In genomic region chr7:45125144-45125600, GRCm38 (mm10) we compare ENCODE assay signal across 8 mouse cellular contexts. TPM values are rescaled to one million over a fixed set of nuclear protein-coding genes. Genes with fewer than 3 reads are reported as not detected.
DNase-seq lines count a peak whose midpoint lies in the region; ATAC-seq lines count a peak whose summit lies in the region.

No protein-coding gene starts in this region.

- no peak overlapping the region for H3K9ac ChIP-seq in heart, embryonic 14.5 days (ENCODE audit: low read length)
- peak overlapping the region; percentile 56 for H3K9ac ChIP-seq in hindbrain, embryonic 14.5 days
- H3K9ac ChIP-seq in midbrain, embryonic 13.5 days (replicated peaks), result peak overlapping the region; percentile 60

- peak overlapping the region; percentile 47 for H3K4me2 ChIP-seq in heart, embryonic 14.5 days (ENCODE audit: low read length)
- H3K4me2 ChIP-seq in hindbrain, embryonic 14.5 days (replicated peaks), result peak overlapping the region; percentile 62
- H3K4me2 ChIP-seq in midbrain, embryonic 13.5 days (replicated peaks), result peak overlapping the region; percentile 55

- H3K27ac ChIP-seq in heart, embryonic 14.5 days (replicated peaks in 1 of 2; ENCODE audit: control insufficient read depth in 1 of 2, insufficient read depth in 1 of 2, low read depth in 2 of 2, low read length in 2 of 2), result peak overlapping the region; percentile 5 to 77; a peak in 1 of 4 replicates
- peak overlapping the region; percentile 86 for H3K27ac ChIP-seq in hindbrain, embryonic 14.5 days
- H3K27ac ChIP-seq in midbrain, embryonic 13.5 days, result peak overlapping the region; percentile 89

- 29% methylated on average over 7 of the region's 7 CpGs for WGBS in heart, embryonic 14.5 days
- 15% methylated on average over 7 of the region's 7 CpGs for WGBS in hindbrain, embryonic 14.5 days
- 28% methylated on average over 7 of the region's 7 CpGs for WGBS in midbrain, embryonic 13.5 days

- DNase-seq in heart, postnatal 10 days, result no peak
- DNase-seq in adipocyte (ENCODE audit: low spot score), result peak; percentile 38
- no peak for DNase-seq in hindbrain, embryonic 14.5 days (ENCODE audit: low spot score)
- no peak for DNase-seq in right cerebral cortex, postnatal 36 days (ENCODE audit: low spot score in 2 of 2)
- DNase-seq in left cerebral cortex, postnatal 25 days (ENCODE audit: low spot score in 2 of 2), result no peak
- no peak for DNase-seq in frontal cortex, postnatal 10 days (ENCODE audit: low spot score in 2 of 2)

- intact Hi-C loops in heart, postnatal 10 days (cut with DNase I), result no loop called here
- intact Hi-C loops in left cerebral cortex, postnatal 25 days (cut with DNase I), result no loop called here

- H3K9me3 ChIP-seq in heart, embryonic 14.5 days (ENCODE audit: control insufficient read depth, low read length), result no peaks in the 10 kb centered on the region
- H3K9me3 ChIP-seq in hindbrain, embryonic 14.5 days (ENCODE audit: control insufficient read depth, low read length), result no peaks in the 10 kb centered on the region
- H3K9me3 ChIP-seq in midbrain, embryonic 13.5 days, result no peaks in the 10 kb centered on the region

- no peak overlapping the region for H3K4me3 ChIP-seq in heart, embryonic 14.5 days (ENCODE audit: control insufficient read depth in 1 of 2, insufficient read depth in 1 of 2, low read depth in 1 of 2, low read length in 2 of 2)
- no peak overlapping the region for H3K4me3 ChIP-seq in hindbrain, embryonic 14.5 days (replicated peaks; ENCODE audit: low read length)
- H3K4me3 ChIP-seq in midbrain, embryonic 13.5 days (replicated peaks), result peak overlapping the region; percentile 11

- H3K36me3 ChIP-seq in heart, embryonic 14.5 days (ENCODE audit: control insufficient read depth, insufficient read depth, low read length), result peaks cover 60% of the 10 kb centered on the region
- H3K36me3 ChIP-seq in hindbrain, embryonic 14.5 days (replicated peaks; ENCODE audit: control insufficient read depth, insufficient read depth), result peaks cover 62% of the 10 kb centered on the region
- peaks cover 56% of the 10 kb centered on the region for H3K36me3 ChIP-seq in midbrain, embryonic 13.5 days

- no peak for ATAC-seq in heart, embryonic 14.5 days (ENCODE audit: insufficient number of reproducible peaks, insufficient read depth, low FRiP score, low read depth)
- no peak for ATAC-seq in hindbrain, embryonic 14.5 days (ENCODE audit: low FRiP score)
- no peak for ATAC-seq in midbrain, embryonic 13.5 days

- peaks cover 24 to 40% of the 10 kb centered on the region in 2 experiments for H3K4me1 ChIP-seq in heart, embryonic 14.5 days (ENCODE audit: control insufficient read depth in 2 of 2, insufficient read depth in 2 of 2, low read length in 2 of 2)
- peaks cover 32% of the 10 kb centered on the region for H3K4me1 ChIP-seq in hindbrain, embryonic 14.5 days (replicated peaks; ENCODE audit: control insufficient read depth, insufficient read depth, low read length)
- H3K4me1 ChIP-seq in midbrain, embryonic 13.5 days (replicated peaks), result peaks cover 64% of the 10 kb centered on the region

- no peaks in the 10 kb centered on the region for H3K27me3 ChIP-seq in heart, embryonic 14.5 days (ENCODE audit: control insufficient read depth, insufficient read depth, low read length)
- no peaks in the 10 kb centered on the region for H3K27me3 ChIP-seq in hindbrain, embryonic 14.5 days (ENCODE audit: control insufficient read depth, insufficient read depth, low read length)
- no peaks in the 10 kb centered on the region for H3K27me3 ChIP-seq in midbrain, embryonic 13.5 days

RNA-seq across cellular contexts. Expression of gene Rps11, which starts 0.9 kb away (rescaled TPM):
- polyA plus RNA-seq in heart, embryonic 14.5 days (2014; fragmentation: Nextera tagmentation; extraction: Ambion mirVana), result 1,053 and 1,103 TPM in 2 replicates
- total RNA-seq in heart, postnatal 10 days (2021), result 100 to 1,000 TPM; 752 to 773 TPM
- polyA plus RNA-seq in hindbrain, embryonic 14.5 days (2014; fragmentation: Nextera tagmentation; extraction: Ambion mirVana), result 767 and 952 TPM in 2 replicates
- polyA plus RNA-seq in midbrain, embryonic 13.5 days (2015; fragmentation: Nextera tagmentation; extraction: Ambion mirVana), result 1,074 TPM in 2 replicates
- 100 to 1,000 TPM; 410 to 413 TPM for total RNA-seq in left cerebral cortex, postnatal 25 days (2021)

RNA-seq across cellular contexts. Expression of gene Rpl13a, which starts 3.4 kb away (rescaled TPM):
- polyA plus RNA-seq in heart, embryonic 14.5 days (2014; fragmentation: Nextera tagmentation; extraction: Ambion mirVana), result 878 and 918 TPM in 2 replicates
- 100 to 1,000 TPM; 809 to 865 TPM for total RNA-seq in heart, postnatal 10 days (2021)
- polyA plus RNA-seq in hindbrain, embryonic 14.5 days (2014; fragmentation: Nextera tagmentation; extraction: Ambion mirVana), result 725 and 835 TPM in 2 replicates
- polyA plus RNA-seq in midbrain, embryonic 13.5 days (2015; fragmentation: Nextera tagmentation; extraction: Ambion mirVana), result 838 and 877 TPM in 2 replicates
- total RNA-seq in left cerebral cortex, postnatal 25 days (2021), result 100 to 1,000 TPM; 630 to 639 TPM

RNA-seq across cellular contexts. Expression of gene Gm45713, which starts 10.9 kb away (rescaled TPM):
- polyA plus RNA-seq in heart, embryonic 14.5 days (2014; fragmentation: Nextera tagmentation; extraction: Ambion mirVana), result 0.34 and 0.58 TPM in 2 replicates
- total RNA-seq in heart, postnatal 10 days (2021), result not detected
- polyA plus RNA-seq in hindbrain, embryonic 14.5 days (2014; fragmentation: Nextera tagmentation; extraction: Ambion mirVana), result 0.22 TPM in 1 of 2 replicates, not detected in the other
- 0.24 TPM in 1 of 2 replicates, not detected in the other for polyA plus RNA-seq in midbrain, embryonic 13.5 days (2015; fragmentation: Nextera tagmentation; extraction: Ambion mirVana)
- total RNA-seq in left cerebral cortex, postnatal 25 days (2021), result not detected

RNA-seq across cellular contexts. Expression of gene Flt3l, which starts 11.1 kb away (rescaled TPM):
- 1.3 and 1.4 TPM in 2 replicates for polyA plus RNA-seq in heart, embryonic 14.5 days (2014; fragmentation: Nextera tagmentation; extraction: Ambion mirVana)
- total RNA-seq in heart, postnatal 10 days (2021), result 1 to 10 TPM; 5.7 to 6.5 TPM
- 1.7 and 1.8 TPM in 2 replicates for polyA plus RNA-seq in hindbrain, embryonic 14.5 days (2014; fragmentation: Nextera tagmentation; extraction: Ambion mirVana)
- 0.82 and 1.3 TPM in 2 replicates for polyA plus RNA-seq in midbrain, embryonic 13.5 days (2015; fragmentation: Nextera tagmentation; extraction: Ambion mirVana)
- 1 to 10 TPM; 3.3 to 5.4 TPM for total RNA-seq in left cerebral cortex, postnatal 25 days (2021)

RNA-seq across cellular contexts. Expression of gene Fcgrt, which starts 21.5 kb away (rescaled TPM):
- polyA plus RNA-seq in heart, embryonic 14.5 days (2014; fragmentation: Nextera tagmentation; extraction: Ambion mirVana), result 50.5 and 53.8 TPM in 2 replicates
- total RNA-seq in heart, postnatal 10 days (2021), result 10 to 100 TPM; 65.4 to 69.2 TPM
- 37.7 and 40.5 TPM in 2 replicates for polyA plus RNA-seq in hindbrain, embryonic 14.5 days (2014; fragmentation: Nextera tagmentation; extraction: Ambion mirVana)
- 17.6 and 18.4 TPM in 2 replicates for polyA plus RNA-seq in midbrain, embryonic 13.5 days (2015; fragmentation: Nextera tagmentation; extraction: Ambion mirVana)
- 10 to 100 TPM; 22.7 to 24.1 TPM for total RNA-seq in left cerebral cortex, postnatal 25 days (2021)
